Mouse (Mus musculus) adrenal gland, adult 18-20 months (tissue): Measurements from ENCODE around the gene Ptpn14. TPM values are rescaled to one million over a fixed set of nuclear protein-coding genes. Genes with fewer than 3 reads are reported as not detected.
"Not testable (repeated sequence)": the region's sequence is repeated elsewhere in the genome, so short reads cannot be mapped to it uniquely, and the experiment has no call there.

ENCODE experiments used
- DNase-seq, 2 experiments: peaks; one replicate each; pipeline ENCODE4 v3.0.0; 2021 to 2022; ENCODE audit warnings: low spot score in 2 of 2
- long read RNA-seq, 2 experiments: library from polyadenylated mRNA; stranded (forward); transcript quantifications; one replicate each; pipeline ENCODE4 v2.0.0; 2021
- total RNA-seq, 2 experiments: library from RNA; stranded (reverse); gene quantifications; 1 replicate in 1 of 2; 2 replicates in 1 of 2; pipeline ENCODE4 v1.2.3; 2021

The Ptpn14 gene
- total RNA-seq: 10 to 100 TPM; 13.5 to 19.8 TPM
- long read RNA-seq, experiment 1, full-length matches to known transcripts: 2 of 6 reads
- long read RNA-seq, experiment 1, partial matches to known transcripts: 3 of 6 reads
- long read RNA-seq, experiment 1, other reads (novel, unspliced or antisense): 1 of 6 reads
- long read RNA-seq, experiment 2, partial matches to known transcripts: 0 of 6 reads
- long read RNA-seq, experiment 2, other reads (novel, unspliced or antisense): 6 of 6 reads

GRCm38 (mm10) chr1:189727884-189728783, at the start of gene Ptpn14:
TSS of gene Ptpn14 (plus strand) at chr1:189728268.
- DNase-seq: peak; percentile 81 to 83

GRCm38 (mm10) chr1:189679555-189679954, 48.5 kb upstream of the Ptpn14 start:
- DNase-seq: no peak

- DNase-seq: no peak
These were observed 43.2 kb upstream of the Ptpn14 start for GRCm38 (mm10) chr1:189684786-189685415.

GRCm38 (mm10) chr1:189686025-189686424, 42.0 kb upstream of the Ptpn14 start:
- DNase-seq: no peak

GRCm38 (mm10) chr1:189687654-189688387, 40.2 kb upstream of the Ptpn14 start, which contains the start of gene Cenpf:
TSS of gene Cenpf (minus strand) at chr1:189688086.
- DNase-seq: peak; percentile 93 to 95

GRCm38 (mm10) chr1:189688388-189688750, 39.7 kb upstream of the Ptpn14 start:
- no peak for DNase-seq

GRCm38 (mm10) chr1:189689050-189689833, 38.8 kb upstream of the Ptpn14 start:
- DNase-seq: no peak

GRCm38 (mm10) chr1:189692442-189692841, 35.6 kb upstream of the Ptpn14 start:
- not testable (repeated sequence) for DNase-seq

GRCm38 (mm10) chr1:189694391-189694790, 33.7 kb upstream of the Ptpn14 start:
- no peak for DNase-seq

- DNase-seq: no peak
These were observed 32.7 kb upstream of the Ptpn14 start for GRCm38 (mm10) chr1:189695321-189695720.

- no peak for DNase-seq
These were observed 29.7 kb upstream of the Ptpn14 start for GRCm38 (mm10) chr1:189698416-189698815.

GRCm38 (mm10) chr1:189700186-189700585, 27.9 kb upstream of the Ptpn14 start:
- no peak for DNase-seq

GRCm38 (mm10) chr1:189700990-189701389, 27.1 kb upstream of the Ptpn14 start:
- peak; percentile 61 to 67 for DNase-seq

GRCm38 (mm10) chr1:189703156-189703555, 24.9 kb upstream of the Ptpn14 start:
- DNase-seq: no peak

- DNase-seq: no peak
These were observed 24.5 kb upstream of the Ptpn14 start for GRCm38 (mm10) chr1:189703591-189703990.

- no peak for DNase-seq
These were observed 21.9 kb upstream of the Ptpn14 start for GRCm38 (mm10) chr1:189706040-189706645.

- DNase-seq: no peak
These were observed 21.1 kb upstream of the Ptpn14 start for GRCm38 (mm10) chr1:189707014-189707413.

- DNase-seq: no peak
These were observed 20.6 kb upstream of the Ptpn14 start for GRCm38 (mm10) chr1:189707419-189707818.

- no peak for DNase-seq
These were observed 19.1 kb upstream of the Ptpn14 start for GRCm38 (mm10) chr1:189709001-189709400.
